16 mouse cellular contexts compared by ENCODE assay signal in genomic region chr1:158615202-158615601, GRCm38 (mm10).
DNase-seq lines count a peak whose midpoint lies in the region; TF ChIP-seq lines count a peak whose summit lies in the region.
"Had no signal": no experiment of that assay in that cellular context is flagged by ENCODE, and none has a peak within 500 bp of the region (broad histone marks: within the 10 kb centered on the region; RNA-seq: fewer than 3 reads in every experiment).

No protein-coding gene starts in this region.

- peak; percentile 82 for DNase-seq in CH12.LX (ENCODE audit: extremely low read depth)
- no peak for DNase-seq in gastrocnemius, postnatal 25 days
- DNase-seq: adrenal gland, adult 2 months; adrenal gland, adult 8-10 months; adrenal gland, postnatal 10 days; adrenal gland, postnatal 14 days; adrenal gland, postnatal 25 days; adrenal gland, postnatal 36 days; B cell, adult 2 months; cerebellum, adult 11 months; cerebellum, adult 11-12 months; cerebellum, adult 18-20 months; cerebellum, adult 2 months; cerebellum, adult 8-10 months had no signal

- no peaks in the 10 kb centered on the region for H3K36me3 ChIP-seq in CH12.LX (replicated peaks in 1 of 2; ENCODE audit: control insufficient read depth in 1 of 2, insufficient read depth in 1 of 2, low read length in 1 of 2)
- H3K36me3 ChIP-seq: G1E had no signal

- dilution Hi-C loops in CH12.LX (cut with MboI; ENCODE audit: extremely low pct_ligation_motif_present, extremely low pct_unique_long_range_greater_than_20kb, low sequenced_read_pairs), result no loop called here

- H3K9ac ChIP-seq in CH12.LX (ENCODE audit: insufficient read depth, low read depth), result no peak overlapping the region

- peaks cover 0 to 40% of the 10 kb centered on the region in 2 experiments; a peak in 2 of 4 replicates for H3K4me1 ChIP-seq in CH12.LX (ENCODE audit: control insufficient read depth in 1 of 2, insufficient read depth in 2 of 2)

- TF ChIP-seq RAD21 in CH12.LX (IDR thresholded peaks at IDR 0.05; ENCODE audit: low read depth, low read length), result no peak

- no peak overlapping the region; the same call in 1 of the 2 replicates for H3K27ac ChIP-seq in CH12.LX (ENCODE audit: insufficient read depth, low read depth)

- no peak for TF ChIP-seq POLR2A in CH12.LX (IDR thresholded peaks at IDR 0.05; ENCODE audit: low read depth, low read length)

- no peaks in the 10 kb centered on the region for H3K79me2 ChIP-seq in CH12.LX (replicated peaks; ENCODE audit: control insufficient read depth, extremely low read depth, insufficient read depth, poor library complexity, severe bottlenecking)

- peak; percentile 93 for TF ChIP-seq EP300 in CH12.LX (IDR thresholded peaks at IDR 0.05; ENCODE audit: low read length)

- in situ Hi-C loops in CH12.LX (cut with MboI; ENCODE audit: low pct_ligation_motif_present, low pct_unique_long_range_greater_than_20kb, low sequenced_read_pairs), result no loop called here

- peaks cover 4% of the 10 kb centered on the region for H3K9me3 ChIP-seq in CH12.LX (replicated peaks; ENCODE audit: low read length)

- no peak for TF ChIP-seq CTCF in CH12.LX (conservative IDR thresholded peaks at IDR 0.05 in 1 of 2, IDR thresholded peaks at IDR 0.05 in 1 of 2; ENCODE audit: low read depth in 2 of 2, low read length in 2 of 2)

- H3K4me2 ChIP-seq in CH12.LX (ENCODE audit: insufficient read depth, low read depth, poor library complexity, severe bottlenecking), result peak overlapping the region; percentile 91

- H3K27me3 ChIP-seq in CH12.LX (replicated peaks), result no peaks in the 10 kb centered on the region
- H3K27me3 ChIP-seq: Patski had no signal

- H3K4me3 ChIP-seq in CH12.LX (replicated peaks in 1 of 3; ENCODE audit: low read depth in 2 of 3, low read length in 2 of 3, poor library complexity in 1 of 3), result no peak overlapping the region

TF ChIP-seq in CH12.LX, 34 proteins besides CTCF, POLR2A, EP300 and RAD21:
- TF ChIP-seq HCFC1 (IDR thresholded peaks at IDR 0.05; ENCODE audit: low read depth, low read length) (no peak), MAFK (IDR thresholded peaks at IDR 0.05; ENCODE audit: insufficient replicate concordance, low read length) (peak; percentile 61; the same call in 1 of the 2 replicates), MEF2A (IDR thresholded peaks at IDR 0.05; ENCODE audit: borderline replicate concordance, low read depth, low read length) (peak; percentile 86), SMC3 (IDR thresholded peaks at IDR 0.05; ENCODE audit: low read depth, low read length) (no peak), ELF1 (IDR thresholded peaks at IDR 0.05; ENCODE audit: low read depth, low read length) (peak; percentile 56; the same call in 1 of the 2 replicates), ZNF384 (IDR thresholded peaks at IDR 0.05; ENCODE audit: low read depth, low read length) (peak; percentile 25; the same call in 1 of the 2 replicates), JUND (conservative IDR thresholded peaks at IDR 0.05; ENCODE audit: low read depth, low read length) (peak; percentile 86), ZC3H11A (IDR thresholded peaks at IDR 0.05; ENCODE audit: low read depth, low read length) (no peak), MYC (IDR thresholded peaks at IDR 0.05; ENCODE audit: low read depth, low read length) (peak; percentile 78), BHLHE40 (IDR thresholded peaks at IDR 0.05; ENCODE audit: low read depth, low read length) (peak; percentile 58), MAZ (IDR thresholded peaks at IDR 0.05; ENCODE audit: low read depth, low read length) (0 out of 2 replicates have a peak, but pooled peaks have one; percentile 78), UBTF (IDR thresholded peaks at IDR 0.05; ENCODE audit: low read depth, low read length) (no peak), ZMIZ1 (IDR thresholded peaks at IDR 0.05; ENCODE audit: low read depth, low read length) (no peak), RCOR1 (conservative IDR thresholded peaks at IDR 0.05; ENCODE audit: low read depth, low read length) (peak; percentile 74; the same call in 1 of the 2 replicates), NRF1 (IDR thresholded peaks at IDR 0.05; ENCODE audit: low read depth, low read length) (no peak), MXI1 (IDR thresholded peaks at IDR 0.05; ENCODE audit: low read depth, low read length) (peak; percentile 68), JUN (IDR thresholded peaks at IDR 0.05; ENCODE audit: insufficient read depth, low read depth, low read length) (0 out of 2 replicates have a peak, but pooled peaks have one; percentile 37), POLR2AphosphoS2 (IDR thresholded peaks at IDR 0.05; ENCODE audit: low read depth, low read length) (no peak), USF1 (IDR thresholded peaks at IDR 0.05; ENCODE audit: low read depth, low read length) (no peak), SIN3A (IDR thresholded peaks at IDR 0.05; ENCODE audit: low read length) (peak; percentile 82), CHD1 (IDR thresholded peaks at IDR 0.05; ENCODE audit: low read depth, low read length) (no peak), MAX (IDR thresholded peaks at IDR 0.05; ENCODE audit: low read length) (peak; percentile 54), PAX5 (IDR thresholded peaks at IDR 0.05; ENCODE audit: low read length) (no peak), NELFE (IDR thresholded peaks at IDR 0.05; ENCODE audit: low read depth, low read length) (no peak), IRF4 (IDR thresholded peaks at IDR 0.05; ENCODE audit: low read depth, low read length) (peak; percentile 84), GABPA (IDR thresholded peaks at IDR 0.05; ENCODE audit: insufficient replicate concordance, low read depth, low read length) (no peak), USF2 (conservative IDR thresholded peaks at IDR 0.05; ENCODE audit: low read depth, low read length) (no peak), TBP (conservative IDR thresholded peaks at IDR 0.05; ENCODE audit: low read depth, low read length) (no peak), KAT2A (IDR thresholded peaks at IDR 0.05; ENCODE audit: insufficient replicate concordance, low read length) (no peak), TCF12 (IDR thresholded peaks at IDR 0.05; ENCODE audit: low read depth, low read length) (peak; percentile 98), E2F4 (IDR thresholded peaks at IDR 0.05; ENCODE audit: insufficient replicate concordance, low read depth, low read length) (peak; percentile 69; the same call in 1 of the 2 replicates), CHD2 (IDR thresholded peaks at IDR 0.05; ENCODE audit: low read length) (peak; percentile 61; the same call in 1 of the 2 replicates), ZKSCAN1 (IDR thresholded peaks at IDR 0.05; ENCODE audit: borderline replicate concordance, low read depth, low read length) (no peak), ETS1 (conservative IDR thresholded peaks at IDR 0.05; ENCODE audit: low read depth, low read length) (peak; percentile 54)
